Mouse (Mus musculus) frontal cortex, postnatal 25 days (tissue): ENCODE data around the gene Senp2.
"Not testable (repeated sequence)": the region's sequence is repeated elsewhere in the genome, so short reads cannot be mapped to it uniquely, and the experiment has no call there.

Experiments
- DNase-seq, 2 experiments: peaks; one replicate each; pipeline ENCODE4 v3.0.0; 2022; ENCODE audit warnings: low spot score in 2 of 2

Senp2 gene

GRCm38 (mm10) chr16:22009099-22009584 lies at the start of gene Senp2:
Senp2 (plus strand) TSS chr16:22009484.
- peak; percentile 99 to 100 for DNase-seq

- no peak for DNase-seq
These were observed 43.7 kb upstream of the Senp2 start for GRCm38 (mm10) chr16:21965576-21965975.

GRCm38 (mm10) chr16:21969874-21970273 lies 39.4 kb upstream of the Senp2 start:
- no peak for DNase-seq

- no peak for DNase-seq
These were observed 38.7 kb upstream of the Senp2 start for GRCm38 (mm10) chr16:21970536-21970935.

- no peak for DNase-seq
These were observed 37.8 kb upstream of the Senp2 start for GRCm38 (mm10) chr16:21971446-21971845.

- no peak for DNase-seq
These were observed 33.1 kb upstream of the Senp2 start for GRCm38 (mm10) chr16:21976203-21976602.

GRCm38 (mm10) chr16:21977347-21977746 lies 31.9 kb upstream of the Senp2 start:
- DNase-seq: no peak

- DNase-seq: no peak
These were observed 26.1 kb upstream of the Senp2 start for GRCm38 (mm10) chr16:21983146-21983545.

- no peak for DNase-seq
These were observed 25.7 kb upstream of the Senp2 start for GRCm38 (mm10) chr16:21983581-21983980.

GRCm38 (mm10) chr16:21984091-21984490 lies 25.2 kb upstream of the Senp2 start:
- no peak for DNase-seq

- no peak for DNase-seq
These were observed 23.1 kb upstream of the Senp2 start for GRCm38 (mm10) chr16:21986191-21986590.

GRCm38 (mm10) chr16:21987956-21988355 lies 21.3 kb upstream of the Senp2 start:
- DNase-seq: no peak

- not testable (repeated sequence) for DNase-seq
These were observed 18.4 kb upstream of the Senp2 start for GRCm38 (mm10) chr16:21990893-21991292.

GRCm38 (mm10) chr16:21991774-21992173 lies 17.5 kb upstream of the Senp2 start:
- DNase-seq: no peak

- no peak for DNase-seq
These were observed 14.0 kb upstream of the Senp2 start, which contains the start of gene Liph for GRCm38 (mm10) chr16:21995304-21995703. Liph (minus strand) TSS chr16:21995663.

GRCm38 (mm10) chr16:21996402-21996801 lies 12.9 kb upstream of the Senp2 start:
- DNase-seq: no peak

- no peak for DNase-seq
These were observed 12.2 kb upstream of the Senp2 start for GRCm38 (mm10) chr16:21996881-21997641.

- no peak for DNase-seq
These were observed 11.2 kb upstream of the Senp2 start for GRCm38 (mm10) chr16:21998061-21998460.

GRCm38 (mm10) chr16:21999941-22000690 lies 9.2 kb upstream of the Senp2 start:
- no peak for DNase-seq

GRCm38 (mm10) chr16:22001172-22001571 lies 8.1 kb upstream of the Senp2 start:
- no peak for DNase-seq

- DNase-seq: no peak
These were observed 7.7 kb upstream of the Senp2 start for GRCm38 (mm10) chr16:22001606-22002005.

- no peak for DNase-seq
These were observed 312 bp downstream of the Senp2 start for GRCm38 (mm10) chr16:22009596-22009995.

GRCm38 (mm10) chr16:22015569-22015968 lies 6.3 kb downstream of the Senp2 start:
- DNase-seq: no peak
